Mouse (Mus musculus) urinary bladder, postnatal 10 days (tissue): ENCODE data around the gene Haghl.
"Not testable (repeated sequence)": the region's sequence is repeated elsewhere in the genome, so short reads cannot be mapped to it uniquely, and the experiment has no call there.

Experiments used
- DNase-seq: peaks from one replicate; pipeline ENCODE4 v3.0.0; 2022; ENCODE audit warnings: low spot score

Gene Haghl

DNA sequence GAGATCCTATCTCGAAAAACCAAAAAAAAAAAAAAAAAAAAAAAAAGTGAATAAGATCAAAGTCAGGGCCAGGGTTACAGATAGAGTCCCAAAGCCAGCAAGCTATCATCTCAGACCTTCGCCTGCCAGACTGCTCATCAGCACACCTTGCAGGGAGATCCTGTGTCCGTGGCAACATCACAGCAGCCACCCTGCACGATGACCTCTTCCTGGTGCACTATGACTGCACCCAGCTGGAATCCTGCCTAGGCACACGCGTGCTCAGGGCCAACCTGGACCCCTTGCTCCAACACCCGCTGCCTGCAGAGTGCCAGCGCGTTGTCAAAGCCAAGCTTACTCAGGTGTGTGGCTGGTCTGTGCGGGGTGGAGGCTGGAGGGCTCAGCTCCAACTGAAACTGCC lies 41.2 kb downstream of the Haghl start:
- DNase-seq: no peak

GRCm38 (mm10) chr17:25743831-25744230 lies 41.6 kb downstream of the Haghl start:
- DNase-seq: no peak

- not testable (repeated sequence) for DNase-seq
Observed at GRCm38 (mm10) chr17:25741471-25741870, 44.0 kb downstream of the Haghl start.

GRCm38 (mm10) chr17:25738861-25739260 lies 46.6 kb downstream of the Haghl start:
- DNase-seq: no peak

- no peak for DNase-seq
Observed at GRCm38 (mm10) chr17:25735745-25736144, 49.7 kb downstream of the Haghl start, which contains the start of gene Mslnl. Gene Mslnl (plus strand): TSS chr17:25736042.

GRCm38 (mm10) chr17:25735246-25735645 lies 50.2 kb downstream of the Haghl start:
- DNase-seq: no peak

- DNase-seq: peak; percentile 60
Observed at GRCm38 (mm10) chr17:25732082-25732481, 53.4 kb downstream of the Haghl start.
